Mouse (Mus musculus) ES-Bruce4 (cell line): ENCODE results near the gene Frmd8.

Experiments used
- CTCF ChIP-seq: IDR thresholded peaks from one replicate; pipeline ENCODE4 v1.8.1; 2011; ENCODE audit warnings: low read depth, low read length
- EP300 ChIP-seq: IDR thresholded peaks from 2 replicates; pipeline ENCODE4 v1.6.1; 2011; ENCODE audit warnings: low read depth, low read length; ENCODE audit not compliant: insufficient read depth
- POLR2A ChIP-seq: IDR thresholded peaks from one replicate; pipeline ENCODE4 v1.8.1; 2011; ENCODE audit warnings: low read length; ENCODE audit not compliant: insufficient read depth

GRCm38 (mm10) chr19:5831958-5832320, 43.1 kb downstream of the Frmd8 start:
- TF ChIP-seq POLR2A (no peak), CTCF (no peak), EP300 (no peak)
